Mouse (Mus musculus) gastrocnemius, adult 2 months (tissue): ENCODE measurements around the gene Gm47841. TPM values are rescaled to one million over a fixed set of nuclear protein-coding genes. Genes with fewer than 3 reads are reported as not detected.
A peak's percentile ranks its signal among the peaks of the same experiment; 100 is the strongest.

Experiments used
- DNase-seq: peaks from one replicate; pipeline ENCODE4 v3.0.0; 2022
- H3K27ac ChIP-seq: fragments of 200-600 bp; 2 replicates; pipeline ENCODE4 v1.8.1; 2022; ENCODE audit warnings: mild to moderate bottlenecking
- H3K4me3 ChIP-seq: fragments of 200-600 bp; 2 replicates; pipeline ENCODE4 v1.8.1; 2022; ENCODE audit warnings: mild to moderate bottlenecking, moderate library complexity
- CTCF ChIP-seq: fragments of 200-600 bp; IDR thresholded peaks from 2 replicates; pipeline ENCODE4 v1.8.1; 2022; ENCODE audit warnings: antibody characterized with exemption, mild to moderate bottlenecking, moderate library complexity
- intact Hi-C: fragments of 180-260 bp; cut with DNase I; formaldehyde crosslinking; loops from one replicate; pipeline ENCODE4 v1.15.1; 2025
- total RNA-seq, 2 experiments: library from RNA; stranded (reverse); gene quantifications; 2 replicates each; pipeline ENCODE4 v1.2.3; 2021

Gm47841 gene
- total RNA-seq, 2 experiments from 2014 or later, result not detected

- no peak for TF ChIP-seq CTCF
- peak overlapping the region; percentile 85 for H3K27ac ChIP-seq
- no peak overlapping the region for H3K4me3 ChIP-seq
- DNase-seq, result no peak
- intact Hi-C loops, result no loop called here
Measured at GRCm38 (mm10) chr15:101080031-101080520, 32.9 kb upstream of the Gm47841 start.

- Histone ChIP-seq H3K4me3 (peak overlapping the region; percentile 88), H3K27ac (peak overlapping the region; percentile 85)
- peak; percentile 93 for DNase-seq
- intact Hi-C loops, result no loop called here
- TF ChIP-seq CTCF, result peak; percentile 3; the same call in 1 of the 2 replicates
Measured at GRCm38 (mm10) chr15:101078731-101079156, 31.5 kb upstream of the Gm47841 start.

- no peak for TF ChIP-seq CTCF
- peak; percentile 63 for DNase-seq
- Histone ChIP-seq H3K27ac (peak within 1 kb of the TSS; percentile 85), H3K4me3 (peak within 1 kb of the TSS; percentile 88)
- intact Hi-C loops, result no loop called here
Measured at GRCm38 (mm10) chr15:101077813-101078730, 30.9 kb upstream of the Gm47841 start, which contains the start of gene Fignl2. Gene Fignl2, minus strand, starts transcription at chr15:101078567.

- H3K27ac ChIP-seq, result peak overlapping the region; percentile 85
- H3K4me3 ChIP-seq, result peak overlapping the region; percentile 88
- intact Hi-C loops, result no loop called here
- TF ChIP-seq CTCF, result no peak
- DNase-seq, result no peak
Measured at GRCm38 (mm10) chr15:101077001-101077812, 30.0 kb upstream of the Gm47841 start.

GRCm38 (mm10) chr15:101076071-101077000, 29.1 kb upstream of the Gm47841 start:
- TF ChIP-seq CTCF, result no peak
- peak overlapping the region; percentile 88 for H3K4me3 ChIP-seq
- no peak for DNase-seq
- intact Hi-C loops, result no loop called here
- peak overlapping the region; percentile 85; the same call in 1 of the 2 replicates for H3K27ac ChIP-seq

GRCm38 (mm10) chr15:101075656-101076055, 28.5 kb upstream of the Gm47841 start:
- Histone ChIP-seq H3K4me3 (no peak overlapping the region), H3K27ac (no peak overlapping the region)
- no peak for DNase-seq
- intact Hi-C loops, result no loop called here
- no peak for TF ChIP-seq CTCF

GRCm38 (mm10) chr15:101075150-101075549, 28.0 kb upstream of the Gm47841 start:
- no peak for TF ChIP-seq CTCF
- H3K4me3 ChIP-seq, result no peak overlapping the region
- intact Hi-C loops, result no loop called here
- no peak overlapping the region for H3K27ac ChIP-seq
- DNase-seq, result no peak

- no peak for DNase-seq
- Histone ChIP-seq H3K27ac (no peak overlapping the region), H3K4me3 (no peak overlapping the region)
- intact Hi-C loops, result no loop called here
- TF ChIP-seq CTCF, result no peak
Measured at GRCm38 (mm10) chr15:101074067-101074466, 26.9 kb upstream of the Gm47841 start.

GRCm38 (mm10) chr15:101072736-101073135, 25.5 kb upstream of the Gm47841 start:
- no peak for DNase-seq
- intact Hi-C loops, result no loop called here
- no peak for TF ChIP-seq CTCF
- H3K27ac ChIP-seq, result no peak overlapping the region
- H3K4me3 ChIP-seq, result no peak overlapping the region

- DNase-seq, result no peak
- Histone ChIP-seq H3K4me3 (no peak overlapping the region), H3K27ac (no peak overlapping the region)
- intact Hi-C loops, result no loop called here
- TF ChIP-seq CTCF, result no peak
Measured at GRCm38 (mm10) chr15:101070762-101071161, 23.6 kb upstream of the Gm47841 start.

GRCm38 (mm10) chr15:101069641-101070190, 22.5 kb upstream of the Gm47841 start:
- TF ChIP-seq CTCF, result no peak
- no peak overlapping the region for H3K4me3 ChIP-seq
- intact Hi-C loops, result no loop called here
- no peak overlapping the region for H3K27ac ChIP-seq
- no peak for DNase-seq
